Mouse (Mus musculus) olfactory bulb, adult 2 months (tissue): ENCODE data around the gene Dlx6.

ENCODE experiments used
- CTCF ChIP-seq: fragments of 200-500 bp; IDR thresholded peaks from 2 replicates; pipeline ENCODE4 v1.5.1; 2012; ENCODE audit warnings: low read depth, mild to moderate bottlenecking, low read length, moderate library complexity; ENCODE audit not compliant: insufficient read depth
- POLR2A ChIP-seq: fragments of 200-500 bp; IDR thresholded peaks from 2 replicates; pipeline ENCODE4 v1.6.1; 2012; ENCODE audit warnings: mild to moderate bottlenecking, low read depth, low read length, moderate library complexity; ENCODE audit not compliant: insufficient read depth

- TF ChIP-seq POLR2A, result no peak
- TF ChIP-seq CTCF, result no peak
Observed at GRCm38 (mm10) chr6:6875676-6876075, 12.5 kb downstream of the Dlx6 start.
